Mouse (Mus musculus) adipose tissue, adult 10 weeks (tissue): ENCODE data around the gene Fgf11. TPM values are rescaled to one million over a fixed set of nuclear protein-coding genes. Genes with fewer than 3 reads are reported as not detected.

Experiments
- polyA plus RNA-seq: library from polyadenylated mRNA; stranded (reverse); fragments of 350-450 nt; fragmentation: Illumina TruSeq; extraction: RNeasy Lipid Tissue Mini Kit (QIAGEN cat#74804); gene quantifications from one replicate; pipeline ENCODE4 v1.2.3, GENCODE M21; 2014; ENCODE audit warnings: low read depth, low replicate concordance

Gene Fgf11
- 8.7 TPM for polyA plus RNA-seq

GRCm38 (mm10) chr11:69801379-69801977 is at the start of gene Fgf11:
Gene Fgf11, minus strand, starts transcription at chr11:69801857.

GRCm38 (mm10) chr11:69846198-69846680 is 44.6 kb upstream of the Fgf11 start, which contains the start of gene Plscr3:
Gene Plscr3, plus strand, starts transcription at chr11:69846376.

GRCm38 (mm10) chr11:69837952-69838713 is 36.5 kb upstream of the Fgf11 start, which contains the start of gene Tmem256:
Gene Tmem256, plus strand, starts transcription at chr11:69838514.

DNA sequence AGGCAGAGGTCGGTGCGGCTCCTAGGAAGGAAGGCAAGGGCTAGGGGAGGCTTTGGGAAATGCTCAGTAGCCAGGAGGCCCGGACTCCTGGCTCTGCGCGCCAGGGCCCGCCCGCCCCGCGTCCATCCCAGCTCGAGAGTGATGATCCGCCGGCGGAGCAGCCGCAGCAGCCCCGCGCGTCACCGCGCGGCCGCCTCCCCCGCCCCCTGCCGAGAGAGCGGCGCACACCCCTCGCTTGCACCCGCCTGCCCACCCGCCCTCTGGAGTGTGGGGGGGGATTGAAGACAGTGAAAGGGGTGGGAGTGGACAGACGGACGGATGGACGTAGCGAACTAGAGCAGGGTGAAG is 35.9 kb upstream of the Fgf11 start, which contains the start of gene Nlgn2:
Gene Nlgn2, minus strand, starts transcription at position 181 of the 348 bp plus-strand sequence.

GRCm38 (mm10) chr11:69822080-69822479 is 20.4 kb upstream of the Fgf11 start, which contains the start of gene Spem1:
Gene Spem1, minus strand, starts transcription at chr11:69822180.

GRCm38 (mm10) chr11:69818365-69818764 is 16.7 kb upstream of the Fgf11 start, which contains the start of gene Spem2:
Gene Spem2, minus strand, starts transcription at chr11:69818465.

GRCm38 (mm10) chr11:69815155-69815554 is 13.5 kb upstream of the Fgf11 start, which contains the start of gene Gm39566:
Gene Gm39566, minus strand, starts transcription at chr11:69815298.

DNA sequence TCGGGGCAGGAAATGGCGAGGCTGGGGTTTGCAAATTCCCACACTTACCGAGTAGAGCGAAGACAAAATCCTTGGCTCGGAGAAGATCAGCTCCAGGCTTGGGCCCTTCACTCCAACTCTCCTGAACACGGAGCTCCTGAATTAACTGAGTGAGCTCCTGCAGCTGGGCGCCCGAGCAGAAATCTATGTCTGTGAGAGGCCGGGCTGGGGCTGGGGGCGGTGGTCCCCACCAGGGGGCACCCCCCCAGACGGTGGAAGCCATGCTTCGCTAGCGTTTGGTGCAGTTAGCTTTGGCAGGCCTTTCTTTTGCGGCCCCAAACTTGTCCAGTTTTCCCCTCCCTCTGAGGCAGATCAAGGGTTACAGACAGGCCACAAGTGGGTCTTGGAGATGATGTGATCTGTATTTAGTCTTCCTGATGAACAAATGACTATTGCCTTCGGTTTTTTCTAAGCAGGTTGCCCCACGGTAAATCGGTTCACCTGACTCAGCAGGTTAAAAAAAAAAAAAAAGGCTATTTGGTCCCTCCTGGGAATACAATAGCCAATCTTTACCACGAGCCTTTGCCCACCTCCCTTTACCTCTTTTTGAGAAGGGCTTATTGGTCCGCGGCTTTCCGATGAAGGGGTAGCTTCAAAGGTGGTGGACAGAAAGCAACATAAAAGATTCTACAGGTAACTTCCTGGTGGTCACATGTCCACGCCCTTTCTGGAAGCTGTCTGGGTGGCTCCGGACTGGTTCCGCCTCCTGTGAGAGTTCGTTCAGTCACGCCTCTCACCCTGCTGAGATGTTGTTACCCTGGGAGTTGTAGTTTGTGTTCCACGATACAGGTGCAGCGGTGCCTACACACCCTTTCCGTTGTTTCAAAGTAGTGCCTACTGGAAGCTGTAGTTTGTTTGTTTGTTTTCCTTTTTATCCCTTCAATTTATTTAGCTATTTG is 3.6 kb upstream of the Fgf11 start, which contains the start of gene Tmem102:
Gene Tmem102, minus strand, starts transcription at position 653 of the 938 bp plus-strand sequence.

GRCm38 (mm10) chr11:69795168-69795982 is 6.3 kb downstream of the Fgf11 start, which contains the start of gene Chrnb1:
Gene Chrnb1, minus strand, starts transcription at chr11:69795943.

DNA sequence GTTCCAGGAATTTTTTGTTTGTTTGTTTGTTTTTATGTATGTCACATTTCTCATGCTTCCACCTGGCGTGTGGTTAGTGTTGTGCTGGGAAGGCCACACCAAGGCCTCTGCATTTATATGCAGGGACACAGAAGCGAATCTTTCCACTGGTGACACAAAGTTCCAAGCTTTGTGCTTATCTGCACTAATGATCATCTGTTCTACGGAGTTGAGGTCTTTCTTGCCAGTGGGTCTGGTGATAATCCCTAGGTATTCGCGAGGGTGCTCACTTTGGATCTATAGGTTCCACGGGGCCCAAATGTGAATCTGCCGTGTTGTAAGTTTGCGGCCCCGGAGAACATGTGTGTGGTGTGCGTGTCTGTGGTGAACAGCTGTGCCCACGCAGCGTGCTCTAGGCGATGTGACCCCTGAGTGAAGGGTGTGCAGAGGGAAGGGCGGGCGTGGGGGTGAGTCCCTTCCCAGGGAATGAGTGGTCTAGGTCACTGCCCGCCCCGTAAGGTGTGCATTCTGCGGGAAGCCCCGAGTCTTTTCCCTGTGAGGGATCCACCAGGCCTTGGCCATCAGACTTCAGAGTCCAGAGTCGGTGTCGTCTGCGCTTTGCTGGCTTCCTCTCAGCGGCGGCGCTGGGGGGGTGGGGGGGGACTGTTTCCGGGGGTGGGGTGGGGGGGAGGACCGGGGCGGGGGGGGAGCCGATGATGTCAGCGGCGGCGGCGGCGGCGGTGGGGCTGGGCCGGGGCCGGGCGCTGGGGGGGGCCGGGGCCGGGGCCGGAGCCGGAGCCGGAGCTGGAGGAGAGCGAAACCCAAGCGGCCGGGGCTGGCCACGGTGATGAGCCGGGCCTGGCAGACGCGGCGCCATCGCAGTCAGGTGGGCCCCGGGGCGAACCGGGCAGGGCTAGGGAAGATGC is 36.2 kb downstream of the Fgf11 start, which contains the start of gene Zbtb4:
Gene Zbtb4, plus strand, starts transcription at position 692 of the 905 bp plus-strand sequence.

DNA sequence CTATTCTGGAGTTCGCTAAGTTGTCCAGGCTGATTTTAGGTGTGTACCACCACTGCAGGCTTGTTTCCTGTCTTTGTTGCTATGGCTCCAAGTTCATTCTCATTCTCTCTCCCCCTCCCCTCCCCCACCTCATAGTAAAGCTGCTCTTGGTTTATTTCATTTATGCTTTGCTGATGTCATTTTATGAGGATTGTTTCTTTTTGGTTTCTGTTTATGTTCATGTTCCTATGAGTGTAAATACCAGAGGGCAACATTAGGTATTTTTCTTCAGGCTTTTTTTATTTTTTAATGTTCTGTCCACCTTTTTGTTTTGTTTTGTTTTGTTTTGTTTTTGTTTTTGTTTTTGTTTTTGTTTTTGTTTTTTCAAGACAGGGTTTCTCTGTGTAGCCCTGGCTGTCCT is 39.8 kb downstream of the Fgf11 start, which contains the start of gene Slc35g3:
Gene Slc35g3, minus strand, starts transcription at position 101 of the 400 bp plus-strand sequence.

GRCm38 (mm10) chr11:69758478-69758970 is 43.1 kb downstream of the Fgf11 start, which contains the start of gene Polr2a:
Gene Polr2a, minus strand, starts transcription at chr11:69758637.

Other genes starting within 250 kb of the Fgf11 start
- 1.1 TPM for gene Efnb3, start 241.7 kb downstream of the Fgf11 start, polyA plus RNA-seq
- gene Wrap53, start 221.6 kb downstream of the Fgf11 start, polyA plus RNA-seq, result 9.2 TPM
- gene Trp53, start 221.5 kb downstream of the Fgf11 start, polyA plus RNA-seq, result 35.1 TPM
- 14.8 TPM for gene Atp1b2, start 195.9 kb downstream of the Fgf11 start, polyA plus RNA-seq
- gene Shbg, start 184.0 kb downstream of the Fgf11 start, polyA plus RNA-seq, result not detected
- gene Sat2, start 179.8 kb downstream of the Fgf11 start, polyA plus RNA-seq, result 16.0 TPM
- 64.4 TPM for gene Fxr2, start 168.9 kb downstream of the Fgf11 start, polyA plus RNA-seq
- gene Sox15, start 146.5 kb downstream of the Fgf11 start, polyA plus RNA-seq, result 0.92 TPM
- 89.0 TPM for gene Mpdu1, start 139.2 kb downstream of the Fgf11 start, polyA plus RNA-seq
- 45.6 TPM for gene Cd68, start 135.7 kb downstream of the Fgf11 start, polyA plus RNA-seq
- 395 TPM for gene Eif4a1, start 129.4 kb downstream of the Fgf11 start, polyA plus RNA-seq
- gene Senp3, start 119.8 kb downstream of the Fgf11 start, polyA plus RNA-seq, result 67.4 TPM
- gene Tnfsf13, start 116.1 kb downstream of the Fgf11 start, polyA plus RNA-seq, result 5.4 TPM
- gene Tnfsf12, start 106.0 kb downstream of the Fgf11 start, polyA plus RNA-seq, result 19.2 TPM
- 8.1 TPM for gene Tnfsfm13, start 105.8 kb downstream of the Fgf11 start, polyA plus RNA-seq
- 43.9 TPM for gene Polr2a, start 43.2 kb downstream of the Fgf11 start, polyA plus RNA-seq
- 1.5 TPM for gene Slc35g3, start 39.9 kb downstream of the Fgf11 start, polyA plus RNA-seq
- gene Zbtb4, start 35.9 kb downstream of the Fgf11 start, polyA plus RNA-seq, result 28.9 TPM
- gene Chrnb1, start 5.9 kb downstream of the Fgf11 start, polyA plus RNA-seq, result 8.3 TPM
- gene Tmem102, start 3.8 kb upstream of the Fgf11 start, polyA plus RNA-seq, result 13.6 TPM
- 2.2 TPM for gene Gm39566, start 13.4 kb upstream of the Fgf11 start, polyA plus RNA-seq
- 14.1 TPM for gene Spem2, start 16.6 kb upstream of the Fgf11 start, polyA plus RNA-seq
- gene Spem1, start 20.3 kb upstream of the Fgf11 start, polyA plus RNA-seq, result 23.3 TPM
- gene Nlgn2, start 35.9 kb upstream of the Fgf11 start, polyA plus RNA-seq, result 19.0 TPM
- gene Tmem256, start 36.7 kb upstream of the Fgf11 start, polyA plus RNA-seq, result 183 TPM
- gene Plscr3, start 44.5 kb upstream of the Fgf11 start, polyA plus RNA-seq, result 31.1 TPM
- 23.7 TPM for gene Tnk1, start 56.9 kb upstream of the Fgf11 start, polyA plus RNA-seq
- not detected for gene Tmem95, start 76.2 kb upstream of the Fgf11 start, polyA plus RNA-seq
- gene Kctd11, start 79.5 kb upstream of the Fgf11 start, polyA plus RNA-seq, result 9.4 TPM
- gene Acap1, start 93.7 kb upstream of the Fgf11 start, polyA plus RNA-seq, result 43.9 TPM
- gene 2810408A11Rik, start 99.1 kb upstream of the Fgf11 start, polyA plus RNA-seq, result 14.3 TPM
- 35.5 TPM for gene Neurl4, start 99.2 kb upstream of the Fgf11 start, polyA plus RNA-seq
- 47.7 TPM for gene Gps2, start 112.0 kb upstream of the Fgf11 start, polyA plus RNA-seq
- 484 TPM for gene Eif5a, start 120.1 kb upstream of the Fgf11 start, polyA plus RNA-seq
- 58.7 TPM for gene Ybx2, start 133.9 kb upstream of the Fgf11 start, polyA plus RNA-seq
- 63.7 TPM for gene Slc2a4, start 146.3 kb upstream of the Fgf11 start, polyA plus RNA-seq
- gene Cldn7, start 162.9 kb upstream of the Fgf11 start, polyA plus RNA-seq, result 115 TPM
- gene Ctdnep1, start 179.3 kb upstream of the Fgf11 start, polyA plus RNA-seq, result 98.8 TPM
- gene Elp5, start 180.7 kb upstream of the Fgf11 start, polyA plus RNA-seq, result 43.3 TPM
- 520 TPM for gene Gabarap, start 189.3 kb upstream of the Fgf11 start, polyA plus RNA-seq
- gene Phf23, start 193.9 kb upstream of the Fgf11 start, polyA plus RNA-seq, result 39.7 TPM
- 20.8 TPM for gene Dvl2, start 198.7 kb upstream of the Fgf11 start, polyA plus RNA-seq
- gene Acadvl, start 213.6 kb upstream of the Fgf11 start, polyA plus RNA-seq, result 83.9 TPM
- gene Dlg4, start 215.1 kb upstream of the Fgf11 start, polyA plus RNA-seq, result 12.7 TPM